Mouse (Mus musculus) splenic B cell, adult 2 months (primary cell): ENCODE results near the gene Zfp704.

ENCODE experiments used
- DNase-seq: peaks from one replicate; pipeline ENCODE4 v3.0.0-alpha.2; 2011; ENCODE audit warnings: low read depth, low spot score
- H3K27me3 ChIP-seq: 2 replicates; pipeline ENCODE4 v1.6.1; 2012; ENCODE audit warnings: mild to moderate bottlenecking, low read length, moderate library complexity, mixed read lengths; ENCODE audit not compliant: control insufficient read depth, poor library complexity, insufficient read depth, severe bottlenecking
- H3K36me3 ChIP-seq: 2 replicates; pipeline ENCODE4 v1.6.1; 2012; ENCODE audit warnings: mild to moderate bottlenecking, low read length, moderate library complexity, mixed read lengths; ENCODE audit not compliant: control insufficient read depth, poor library complexity, insufficient read depth, severe bottlenecking

Zfp704 gene

DNA sequence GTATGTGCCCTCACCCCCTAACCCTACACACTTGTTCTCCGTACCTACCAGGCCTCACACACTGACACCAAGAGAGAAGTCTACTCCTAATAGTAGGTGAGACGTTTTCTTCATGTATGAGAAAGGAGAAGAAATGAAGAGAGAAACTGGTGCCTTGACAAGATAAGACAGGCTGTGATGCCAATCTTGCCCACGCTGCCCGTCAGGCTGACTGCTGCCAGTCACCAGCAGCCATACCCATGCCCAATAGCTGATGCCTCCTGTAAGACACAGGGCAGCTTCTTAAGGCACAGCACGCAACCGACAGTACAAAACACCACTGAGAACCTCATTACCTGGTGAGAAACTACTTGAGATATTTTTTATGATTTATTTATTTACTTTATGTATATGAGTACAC lies 55.0 kb downstream of the Zfp704 start:
- H3K27me3 ChIP-seq, result no peaks in the 10 kb centered on the region
- no peak for DNase-seq
- H3K36me3 ChIP-seq, result no peaks in the 10 kb centered on the region; the same call in 1 of the 2 replicates

DNA sequence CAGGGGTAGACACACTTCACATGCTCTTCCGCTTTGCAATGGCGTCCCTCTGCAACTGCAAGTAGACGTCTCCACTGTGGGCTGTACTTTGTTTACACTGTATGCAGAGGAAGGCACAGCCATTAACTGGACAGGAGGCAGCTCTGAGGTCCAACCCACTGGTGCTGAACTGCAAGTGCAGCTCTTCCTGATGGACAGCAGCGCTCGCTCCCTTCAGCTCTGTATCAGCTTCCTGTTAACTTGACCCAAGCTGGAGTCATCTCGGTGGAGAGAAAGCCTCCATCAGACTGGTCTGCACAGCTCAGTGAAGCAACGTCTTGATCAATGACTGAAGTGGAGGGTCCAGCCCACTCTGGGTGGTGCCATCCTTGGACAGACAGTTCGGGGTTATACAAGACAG lies 57.6 kb downstream of the Zfp704 start:
- Histone ChIP-seq H3K27me3 (no peaks in the 10 kb centered on the region), H3K36me3 (no peaks in the 10 kb centered on the region)
- DNase-seq, result no peak

DNA sequence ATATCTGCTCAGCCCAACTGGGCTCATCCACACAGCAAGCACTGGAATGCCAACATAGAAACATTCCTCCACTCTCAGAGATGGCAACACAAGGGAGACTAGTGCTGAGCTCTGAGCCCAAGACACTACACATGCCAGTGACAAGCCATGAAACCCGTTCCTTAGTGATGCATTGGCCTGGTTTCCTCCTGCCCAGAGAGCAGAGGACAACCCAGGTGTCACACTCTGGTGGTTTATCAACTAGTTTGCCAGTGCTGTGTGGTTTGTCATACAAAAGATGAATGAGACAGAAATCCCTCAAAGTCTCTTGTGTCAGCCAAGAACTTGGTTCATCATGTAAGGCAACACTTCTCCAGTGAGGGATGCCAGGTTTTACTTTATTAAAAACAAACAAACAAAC lies 59.0 kb downstream of the Zfp704 start:
- DNase-seq, result no peak
- no peaks in the 10 kb centered on the region for H3K27me3 ChIP-seq
- no peaks in the 10 kb centered on the region for H3K36me3 ChIP-seq

DNA sequence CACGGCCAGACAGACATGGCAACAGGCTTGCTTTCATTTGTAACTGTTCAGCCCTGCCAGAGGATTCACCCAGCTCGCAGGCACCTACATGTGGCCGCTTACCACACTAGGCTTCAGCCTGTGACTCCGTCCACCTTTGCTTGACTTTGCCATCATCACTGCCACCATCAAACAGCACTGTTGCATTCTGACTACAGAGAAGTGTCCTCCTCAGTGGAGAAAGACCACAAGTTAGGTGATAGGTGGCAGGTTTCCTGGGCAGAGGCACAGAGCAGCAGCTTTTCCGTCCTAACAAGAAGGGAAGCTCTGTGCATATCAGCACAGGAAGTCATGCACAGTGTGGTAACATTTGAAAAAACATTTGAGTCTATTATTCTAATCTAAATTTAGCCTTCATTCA lies 60.1 kb downstream of the Zfp704 start:
- Histone ChIP-seq H3K27me3 (no peaks in the 10 kb centered on the region), H3K36me3 (no peaks in the 10 kb centered on the region)
- peak; percentile 13 for DNase-seq

DNA sequence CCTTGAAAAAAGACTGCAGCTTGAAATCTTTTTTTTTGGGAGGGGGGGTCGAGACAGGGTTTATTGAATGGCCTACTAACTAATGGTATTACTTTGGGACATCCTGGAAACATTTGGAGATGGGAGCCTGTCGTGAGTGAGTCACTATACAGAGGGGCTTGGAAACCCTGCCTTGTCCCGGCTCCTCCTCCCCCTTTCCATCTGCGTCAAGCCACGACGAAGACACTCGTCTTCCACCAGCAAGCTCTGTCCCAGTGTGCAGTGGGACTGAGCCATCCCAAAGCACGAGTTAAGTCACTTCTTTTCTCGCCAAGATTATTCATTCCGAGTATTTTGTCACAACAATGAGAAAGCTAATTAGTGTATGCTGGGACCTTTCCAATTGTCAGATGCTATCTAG lies 61.7 kb downstream of the Zfp704 start:
- no peaks in the 10 kb centered on the region for H3K36me3 ChIP-seq
- DNase-seq, result no peak
- no peaks in the 10 kb centered on the region for H3K27me3 ChIP-seq

DNA sequence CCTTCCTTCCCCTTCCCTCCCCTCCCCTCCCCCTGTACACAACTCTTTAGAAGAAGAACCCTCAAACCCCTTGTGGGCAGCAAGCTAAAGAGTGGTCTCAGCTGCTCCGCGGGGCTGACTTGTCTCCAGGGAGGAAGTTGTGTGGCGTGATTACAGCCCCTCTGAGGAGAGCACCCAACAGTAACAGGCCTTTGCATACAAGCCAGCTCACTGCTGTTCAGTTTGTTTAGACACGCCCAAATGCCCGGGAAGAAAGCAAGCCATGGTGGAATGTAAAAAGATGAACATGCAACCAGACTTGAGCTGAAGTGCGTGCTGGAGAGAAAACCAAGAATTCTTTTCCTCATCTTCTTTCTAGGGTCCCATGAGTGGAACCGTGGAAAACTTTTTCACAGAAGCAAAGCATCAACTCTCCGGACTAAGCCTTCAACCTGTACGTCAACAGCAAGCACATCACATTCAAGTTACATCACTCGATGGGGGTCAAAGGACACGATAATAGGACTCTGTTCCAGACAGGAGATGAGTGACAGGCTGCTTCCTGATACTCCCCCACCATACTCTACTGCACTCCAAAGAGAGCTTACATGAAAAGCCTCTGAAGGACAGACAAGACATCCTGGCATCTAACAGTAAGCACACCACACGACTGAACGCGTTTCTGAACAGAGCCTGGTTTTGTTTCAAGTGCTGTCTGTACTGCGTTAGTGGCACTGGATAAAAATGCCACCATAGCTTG lies 62.8 kb downstream of the Zfp704 start:
- no peaks in the 10 kb centered on the region for H3K27me3 ChIP-seq
- DNase-seq, result peak; percentile 40
- no peaks in the 10 kb centered on the region for H3K36me3 ChIP-seq

DNA sequence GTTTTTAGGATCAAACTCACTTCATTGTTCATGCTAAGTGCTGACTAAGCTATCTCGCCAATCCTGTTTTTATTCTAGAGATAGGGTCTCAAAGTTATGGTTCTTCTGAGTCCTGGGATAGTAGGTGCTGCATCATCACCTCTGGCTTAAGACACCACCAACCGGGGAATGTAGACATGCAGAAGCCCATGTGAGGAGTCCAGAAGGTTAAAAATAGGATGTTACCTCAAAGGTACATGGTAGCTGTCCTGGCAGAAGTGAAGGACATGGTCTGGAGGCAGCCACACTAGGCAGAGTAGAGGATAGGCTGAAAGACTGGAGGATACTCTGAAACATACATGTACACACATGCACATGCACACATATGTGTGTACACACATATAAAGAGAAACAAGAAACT lies 65.5 kb downstream of the Zfp704 start:
- no peak for DNase-seq
- Histone ChIP-seq H3K36me3 (no peaks in the 10 kb centered on the region), H3K27me3 (no peaks in the 10 kb centered on the region)

DNA sequence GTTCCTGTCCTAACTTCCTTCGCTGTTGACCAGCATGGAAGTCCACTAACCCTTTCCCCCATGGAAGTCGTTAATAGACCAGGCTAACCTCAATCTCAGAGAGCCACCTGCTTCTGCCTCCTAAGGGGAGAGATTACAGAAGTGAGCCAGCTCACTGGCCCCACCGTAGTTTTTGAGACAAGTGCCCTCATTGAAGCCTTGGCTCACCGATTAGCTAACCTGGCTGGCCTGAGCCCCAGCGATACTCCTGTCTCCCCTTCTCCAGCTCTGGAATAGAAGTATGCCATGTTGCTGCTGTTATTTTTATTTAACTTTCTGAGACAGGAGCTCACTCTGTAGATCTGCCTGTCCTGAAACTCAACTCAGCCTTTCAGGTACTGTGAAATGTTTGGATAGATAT lies 66.0 kb downstream of the Zfp704 start:
- Histone ChIP-seq H3K36me3 (no peaks in the 10 kb centered on the region), H3K27me3 (no peaks in the 10 kb centered on the region)
- no peak for DNase-seq

DNA sequence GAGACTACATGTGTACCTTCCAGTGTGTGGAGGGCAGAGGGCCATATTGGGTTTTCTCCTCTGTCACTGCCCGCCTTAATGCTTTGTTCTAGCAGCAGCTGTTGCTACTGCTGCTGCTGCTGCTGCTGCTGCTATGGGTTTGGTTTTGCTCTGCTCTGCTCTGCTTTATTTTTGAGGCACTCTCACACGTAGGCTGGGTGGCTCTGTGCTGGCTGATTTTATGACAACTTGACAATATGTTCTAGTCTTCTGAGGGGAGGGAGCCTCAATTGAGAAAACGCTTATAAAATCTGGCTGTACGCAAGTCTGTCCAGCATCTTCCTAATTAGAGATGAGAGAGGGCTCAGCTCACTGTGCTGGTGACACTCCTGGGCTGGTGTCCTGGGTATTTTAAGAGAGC lies 66.4 kb downstream of the Zfp704 start:
- DNase-seq, result no peak
- Histone ChIP-seq H3K27me3 (no peaks in the 10 kb centered on the region), H3K36me3 (no peaks in the 10 kb centered on the region)

DNA sequence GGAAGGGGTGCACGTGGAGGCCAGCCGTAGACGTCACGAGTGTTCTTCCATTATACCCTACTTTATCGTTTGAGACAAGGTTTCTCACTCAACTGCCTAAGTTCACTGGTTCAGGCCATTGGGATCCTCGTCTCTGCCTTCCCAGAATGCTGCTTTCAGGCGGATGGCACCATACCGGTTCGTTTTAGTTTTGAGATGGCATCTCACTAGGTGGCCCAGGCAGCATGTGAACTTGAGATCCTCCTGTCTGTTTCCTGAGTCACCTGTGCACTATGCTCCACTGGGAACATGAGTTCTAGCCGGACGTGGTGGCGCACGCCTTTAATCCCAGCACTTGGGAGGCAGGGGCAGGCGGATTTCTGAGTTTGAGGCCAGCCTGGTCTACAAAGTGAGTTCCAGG lies 68.3 kb downstream of the Zfp704 start:
- H3K27me3 ChIP-seq, result no peaks in the 10 kb centered on the region
- no peaks in the 10 kb centered on the region for H3K36me3 ChIP-seq
- no peak for DNase-seq

DNA sequence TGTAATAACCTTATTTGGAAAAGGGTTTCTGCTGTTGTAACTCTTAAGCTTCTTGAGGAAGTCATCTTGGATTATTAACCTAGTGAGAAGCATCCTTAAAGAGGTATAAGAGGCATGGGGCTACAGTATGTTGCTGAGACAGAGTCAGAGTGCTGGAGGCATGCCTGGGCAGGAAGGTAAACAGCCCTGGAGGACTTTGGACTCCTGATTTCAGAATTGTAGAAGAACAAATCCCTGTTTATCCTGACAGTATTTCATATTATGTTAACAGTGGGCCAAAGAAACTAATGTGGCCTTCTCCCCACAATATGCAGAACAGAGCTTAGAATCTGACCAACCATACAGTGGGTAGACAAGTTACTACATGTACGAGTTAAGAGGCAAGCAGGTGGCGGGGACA lies 71.4 kb downstream of the Zfp704 start:
- no peak for DNase-seq
- Histone ChIP-seq H3K36me3 (no peaks in the 10 kb centered on the region), H3K27me3 (no peaks in the 10 kb centered on the region)

DNA sequence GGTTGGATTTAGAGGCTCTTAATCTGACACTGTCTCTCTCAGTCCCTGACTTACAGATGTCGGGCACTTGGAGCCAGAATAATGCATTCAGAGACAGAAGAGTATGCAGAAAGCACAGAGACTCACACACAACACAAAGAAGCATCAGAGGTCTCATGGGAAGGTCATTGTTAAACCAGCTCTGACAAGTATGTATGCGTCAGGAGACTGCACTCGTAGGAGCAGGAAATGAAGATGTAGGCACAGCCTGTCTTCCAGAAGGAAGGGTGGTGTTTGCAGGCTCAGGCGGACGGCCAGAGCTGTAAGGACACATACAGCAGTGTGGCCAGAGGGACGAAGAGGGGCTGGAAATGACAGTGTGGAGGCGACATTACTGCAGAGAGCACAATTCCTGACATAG lies 72.0 kb downstream of the Zfp704 start:
- H3K27me3 ChIP-seq, result no peaks in the 10 kb centered on the region
- no peaks in the 10 kb centered on the region for H3K36me3 ChIP-seq
- DNase-seq, result no peak

DNA sequence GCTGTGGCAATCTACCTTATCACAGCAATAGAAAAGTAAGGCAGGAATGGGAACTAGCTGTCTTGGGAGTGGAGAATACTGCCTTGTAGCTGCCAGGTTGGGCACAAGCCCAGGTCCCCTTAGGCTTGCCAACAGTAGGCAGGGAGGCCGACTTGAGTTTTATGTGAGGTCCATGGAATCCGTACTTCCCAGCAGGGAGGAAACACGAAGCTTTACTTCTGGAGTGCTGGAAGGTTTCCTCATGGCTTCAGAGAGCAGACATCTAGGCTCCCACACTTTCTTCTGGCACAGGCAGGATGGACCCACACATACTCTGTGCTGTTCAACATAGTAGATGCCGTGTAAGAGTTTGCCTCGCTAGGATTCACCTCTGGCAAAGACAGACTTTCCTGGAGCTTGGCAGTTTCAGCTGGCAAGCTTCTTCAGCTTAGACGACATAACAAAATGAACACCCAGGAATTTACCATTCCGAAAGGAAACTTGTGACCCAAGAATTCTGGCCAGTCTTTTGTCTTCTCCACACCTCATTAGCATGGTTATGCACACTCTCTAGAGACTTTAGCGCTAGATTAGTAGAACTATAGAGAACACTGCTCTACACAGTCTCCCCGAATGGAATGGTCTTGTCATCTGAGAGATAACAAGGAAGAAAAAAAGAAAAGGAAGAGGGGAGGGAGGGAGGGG lies 79.6 kb downstream of the Zfp704 start:
- Histone ChIP-seq H3K36me3 (no peaks in the 10 kb centered on the region), H3K27me3 (no peaks in the 10 kb centered on the region)
- no peak for DNase-seq

DNA sequence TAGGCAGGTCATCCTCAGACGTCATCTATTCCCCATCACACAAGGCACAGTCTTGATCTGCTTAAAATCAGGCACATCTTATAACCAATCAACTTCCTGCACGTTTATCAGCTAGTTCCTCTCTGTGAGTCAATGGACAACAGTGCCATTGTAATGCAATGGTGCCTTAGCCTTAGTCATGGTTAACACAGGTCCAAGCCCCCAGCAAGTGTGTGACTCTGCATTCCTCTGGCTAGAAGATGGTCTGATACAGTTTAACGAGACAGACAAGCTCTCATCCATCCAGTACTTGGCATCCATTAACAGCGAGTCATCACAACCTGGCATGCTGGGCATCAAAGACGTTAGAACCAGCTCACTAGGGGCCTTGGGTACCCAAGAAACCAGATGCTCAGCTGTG lies 85.5 kb downstream of the Zfp704 start:
- Histone ChIP-seq H3K36me3 (no peaks in the 10 kb centered on the region), H3K27me3 (no peaks in the 10 kb centered on the region)
- DNase-seq, result no peak

DNA sequence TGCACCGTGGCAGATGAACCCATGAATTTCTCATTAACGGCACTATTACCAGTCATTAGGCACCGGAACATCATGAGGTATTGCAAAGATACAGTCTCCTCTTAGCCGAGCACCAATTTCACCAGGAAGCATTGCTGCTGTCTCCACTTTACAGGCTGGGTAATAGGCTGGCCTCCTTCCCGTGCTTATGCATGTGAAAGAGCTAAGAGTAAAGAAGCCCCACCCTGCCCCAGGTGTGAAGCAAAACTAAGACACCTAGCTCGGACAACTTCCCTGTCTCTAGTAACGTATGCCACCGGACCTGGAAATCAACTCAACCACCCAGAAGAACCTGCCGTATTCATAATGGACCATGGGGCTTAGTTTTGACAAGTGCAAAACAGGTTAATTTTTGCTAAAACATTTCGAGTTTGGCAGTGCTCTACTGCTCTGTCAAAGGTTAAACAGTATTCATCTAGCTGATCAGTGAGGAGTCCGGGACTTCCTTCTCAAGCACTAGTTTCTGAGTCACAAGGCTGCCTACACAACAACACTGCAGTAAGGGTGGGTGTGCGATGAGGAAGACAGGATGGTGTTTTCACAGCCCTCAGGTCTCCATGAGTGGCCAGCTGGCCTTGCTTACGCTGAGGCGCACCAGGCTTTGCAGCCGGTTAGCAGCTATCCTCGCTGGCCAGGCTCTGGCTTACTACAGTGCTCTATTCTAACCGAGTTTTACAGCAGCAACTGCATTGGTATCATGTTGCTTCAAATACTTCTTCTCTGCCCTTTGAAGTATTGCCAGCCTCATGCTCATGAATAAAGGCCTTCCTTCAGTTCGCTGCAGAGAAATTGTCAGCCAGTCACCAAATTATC lies 86.6 kb downstream of the Zfp704 start:
- H3K36me3 ChIP-seq, result no peaks in the 10 kb centered on the region
- no peaks in the 10 kb centered on the region for H3K27me3 ChIP-seq
- no peak for DNase-seq
